Mouse (Mus musculus) cerebellum, postnatal 14 days (tissue): ENCODE measurements around the gene Stox1.

ENCODE experiments used
- DNase-seq, 2 experiments: peaks; one replicate each; pipeline ENCODE4 v3.0.0; 2021; ENCODE audit warnings: mixed read lengths in 2 of 2

The Stox1 gene

GRCm38 (mm10) chr10:62664963-62665590 is 60.9 kb downstream of the Stox1 start:
- no peak for DNase-seq

GRCm38 (mm10) chr10:62664171-62664570 is 61.8 kb downstream of the Stox1 start:
- DNase-seq, result no peak

DNA sequence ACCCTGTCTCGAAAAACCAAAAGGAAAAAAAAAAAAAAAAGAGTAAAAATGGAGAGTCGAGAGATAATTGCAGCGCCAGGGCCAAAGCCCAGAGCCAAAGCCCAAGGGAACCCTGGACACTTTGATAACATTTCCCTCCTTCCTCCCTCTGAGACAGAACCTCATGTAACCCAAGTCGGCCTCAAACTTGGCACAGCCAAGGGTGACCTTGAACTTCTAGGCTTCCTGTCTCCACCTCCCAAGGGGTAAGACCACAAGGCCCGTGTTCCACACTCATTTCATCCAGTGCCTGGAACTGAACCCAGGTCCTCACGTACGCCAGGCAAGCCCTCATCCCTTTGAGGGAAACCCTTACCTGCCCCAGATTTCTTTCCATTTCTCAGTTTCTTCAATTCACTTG is 69.2 kb downstream of the Stox1 start:
- DNase-seq, result no peak

GRCm38 (mm10) chr10:62651961-62652360 is 74.0 kb downstream of the Stox1 start:
- peak in 1 of 2 experiments; percentile 30 for DNase-seq

DNA sequence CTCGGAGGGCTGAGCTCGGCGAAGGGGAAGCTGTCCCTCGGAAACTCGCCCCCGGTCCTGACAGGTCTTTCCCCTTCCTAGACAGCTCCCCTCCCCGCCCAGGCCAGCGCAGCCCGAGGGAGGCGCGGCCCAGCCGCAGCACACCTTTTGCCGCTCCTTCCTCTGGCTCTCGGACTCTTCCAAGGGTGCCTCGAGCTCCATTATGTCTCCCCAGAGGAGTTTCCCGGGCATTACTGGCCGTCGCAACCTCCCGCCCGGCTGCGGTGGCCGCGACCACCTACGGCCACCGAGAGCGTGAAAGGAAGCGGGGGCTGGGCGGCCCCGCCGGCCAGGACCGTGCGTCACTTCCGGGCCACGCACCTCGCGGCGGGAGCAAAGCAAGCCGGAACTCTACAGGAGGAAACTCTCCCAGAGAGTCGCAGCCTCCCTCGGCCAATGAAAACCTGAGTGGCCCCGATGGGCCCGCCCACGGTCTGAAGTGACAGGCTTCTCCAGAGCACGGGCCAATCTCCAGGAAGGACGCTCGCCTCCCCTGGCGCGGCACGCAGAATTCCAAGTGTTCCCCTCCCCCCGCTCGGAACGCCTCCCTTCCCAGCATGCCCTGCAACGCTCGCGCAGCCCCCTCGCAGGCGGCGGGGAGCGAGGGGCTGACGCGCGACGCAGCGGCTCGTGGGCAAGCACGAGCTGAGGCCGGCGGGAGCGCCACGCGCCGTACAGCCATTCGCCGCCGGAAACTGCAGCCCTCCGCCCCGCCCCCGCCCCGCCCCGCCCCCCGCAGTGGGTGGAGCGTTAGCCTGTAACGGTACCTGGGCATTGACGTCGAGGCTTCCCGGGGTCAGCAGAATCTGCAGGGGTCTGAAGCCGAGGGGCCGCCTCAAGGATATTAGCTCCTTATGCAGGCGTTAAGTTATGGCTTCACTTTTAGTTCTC is 74.8 kb downstream of the Stox1 start, which contains the start of gene Ddx50:
Gene Ddx50, minus strand, starts transcription at position 338 of the 930 bp plus-strand sequence.
- DNase-seq, result peak; percentile 100

DNA sequence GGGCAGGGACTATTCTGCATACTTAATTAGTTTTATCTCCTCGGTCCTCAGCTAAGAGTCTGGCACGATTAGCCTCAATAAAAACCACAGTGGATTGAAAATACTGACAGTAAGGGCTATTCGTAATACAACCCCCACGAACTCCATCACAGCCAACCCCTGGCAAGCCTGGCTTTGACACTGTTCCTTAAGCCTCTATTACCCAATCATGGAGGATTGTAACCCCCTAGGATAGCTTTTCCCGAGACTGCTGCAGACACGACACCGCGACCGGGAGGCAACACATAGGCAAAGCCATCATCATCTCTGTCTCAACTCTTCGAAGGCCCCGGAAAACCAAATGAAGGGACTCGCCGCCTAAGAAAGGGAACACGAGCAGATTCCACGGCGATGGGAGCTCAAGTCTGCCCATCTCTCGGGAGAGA is 75.6 kb downstream of the Stox1 start:
- no peak for DNase-seq
